Mouse (Mus musculus) stomach, embryonic 16.5 days (tissue): Measurements from ENCODE around the gene Pacrg. TPM values are rescaled to one million over a fixed set of nuclear protein-coding genes. Genes with fewer than 3 reads are reported as not detected.

Experiments used
- ATAC-seq: fragments of 200-750 bp; cut with Nextera tagmentation; 2 replicates; pipeline ENCODE4 v1.8.0; 2017; ENCODE audit warnings: moderate number of reproducible peaks, moderate TSS enrichment; ENCODE audit not compliant: insufficient read depth, low FRiP score
- H3K27ac ChIP-seq: fragments of 300-500 bp; sonication (generic); 2 replicates; pipeline ENCODE4 v1.5.1; 2014; ENCODE audit warnings: low read length
- H3K27me3 ChIP-seq: fragments of 300-500 bp; sonication (generic); 2 replicates; pipeline ENCODE4 v1.6.1; 2014; ENCODE audit warnings: low read length, control low read depth, mixed read lengths; ENCODE audit not compliant: control insufficient read depth, insufficient read depth
- H3K36me3 ChIP-seq: fragments of 300-500 bp; sonication (generic); 2 replicates; pipeline ENCODE4 v1.6.1; 2014; ENCODE audit warnings: low read length; ENCODE audit not compliant: control insufficient read depth, insufficient read depth
- H3K4me1 ChIP-seq: fragments of 300-500 bp; sonication (generic); 2 replicates; pipeline ENCODE4 v1.6.1; 2014; ENCODE audit warnings: low read length, control low read depth, mixed read lengths; ENCODE audit not compliant: control insufficient read depth, insufficient read depth
- H3K4me2 ChIP-seq: fragments of 300-500 bp; sonication (generic); 2 replicates; pipeline ENCODE4 v1.6.1; 2014; ENCODE audit warnings: low read depth, low read length, mixed read lengths
- H3K4me3 ChIP-seq: fragments of 300-500 bp; sonication (generic); replicated peaks from 2 replicates; pipeline ENCODE4 v1.5.1; 2014; ENCODE audit warnings: mild to moderate bottlenecking, low read length
- H3K9ac ChIP-seq: fragments of 300-500 bp; sonication (generic); 2 replicates; pipeline ENCODE4 v1.6.1; 2014; ENCODE audit warnings: low read length
- H3K9me3 ChIP-seq: fragments of 300-500 bp; sonication (generic); replicated peaks from 2 replicates; pipeline ENCODE4 v1.6.1; 2016; ENCODE audit warnings: low read length, control low read depth; ENCODE audit not compliant: control insufficient read depth
- WGBS: fragments of 180-500 bp; shearing (Covaris S2); extraction: QIAGEN DNeasy Blood & Tissue Kit; methylation state at CpG from one replicate; pipeline ENCODE4 v1.1.7; 2014; 5-methylcytosine and 5-hydroxymethylcytosine counted together
- polyA plus RNA-seq: library from polyadenylated mRNA; unstranded; fragments of >200 nt; fragmentation: Nextera tagmentation; extraction: Ambion mirVana; gene quantifications from 2 replicates; pipeline ENCODE4 v1.2.1, GENCODE M21; 2015

Gene Pacrg
- polyA plus RNA-seq, 1 experiment from 2014 or later, result 1.8 TPM

DNA sequence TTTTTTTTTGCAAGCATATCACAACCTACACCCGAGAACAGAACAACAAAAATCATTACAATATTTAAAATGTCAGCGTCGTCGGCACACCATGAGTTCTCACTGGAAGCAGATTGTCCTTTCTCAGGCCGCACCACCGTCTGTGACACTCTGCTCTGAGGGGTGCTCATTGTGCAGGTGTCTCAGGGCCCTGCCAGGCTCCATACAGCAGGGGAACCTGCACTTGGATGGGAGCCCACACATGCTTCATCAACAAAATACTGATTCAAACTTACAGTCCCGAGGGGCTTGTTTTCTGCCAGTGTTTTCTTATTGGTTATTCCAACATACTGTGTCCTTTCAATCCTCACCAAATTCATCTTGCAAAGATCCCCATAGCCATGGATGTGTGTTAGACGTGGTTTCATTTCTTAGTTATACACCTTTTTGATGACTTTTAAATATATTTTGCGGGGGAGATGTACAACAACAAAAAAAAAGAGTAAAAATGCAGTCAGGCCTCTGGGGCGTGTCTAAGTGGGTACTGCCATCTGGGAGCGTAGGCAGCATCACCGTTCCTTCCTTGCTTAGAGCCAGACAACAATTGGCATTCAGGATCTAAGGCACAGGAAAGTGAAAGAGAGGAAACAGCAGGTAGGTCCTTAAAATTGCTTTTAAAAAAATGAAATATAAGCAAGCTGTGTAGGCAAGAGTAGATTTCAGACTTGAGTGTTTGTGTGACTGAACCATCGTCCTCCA, 32.7 kb downstream of the Pacrg start:
- no peak overlapping the region for H3K9ac ChIP-seq
- no peaks in the 10 kb centered on the region for H3K4me1 ChIP-seq
- H3K4me3 ChIP-seq, result no peak overlapping the region
- WGBS, result 82% methylated on average over 13 of the region's 13 CpGs
- no peaks in the 10 kb centered on the region for H3K9me3 ChIP-seq
- no peaks in the 10 kb centered on the region for H3K36me3 ChIP-seq
- H3K27me3 ChIP-seq, result no peaks in the 10 kb centered on the region
- H3K27ac ChIP-seq, result no peak overlapping the region
- no peak overlapping the region for H3K4me2 ChIP-seq
- ATAC-seq, result no peak

GRCm38 (mm10) chr17:10806692-10807091, 33.4 kb downstream of the Pacrg start:
- Histone ChIP-seq H3K9me3 (no peaks in the 10 kb centered on the region), H3K4me2 (no peak overlapping the region), H3K4me3 (no peak overlapping the region), H3K9ac (no peak overlapping the region), H3K27ac (no peak overlapping the region), H3K4me1 (no peaks in the 10 kb centered on the region), H3K36me3 (no peaks in the 10 kb centered on the region), H3K27me3 (no peaks in the 10 kb centered on the region)
- ATAC-seq, result no peak
- WGBS, result 75% methylated on average over 4 of the region's 4 CpGs

- no peak overlapping the region for H3K9ac ChIP-seq
- no peak for ATAC-seq
- H3K4me2 ChIP-seq, result no peak overlapping the region
- no peak overlapping the region for H3K27ac ChIP-seq
- no peaks in the 10 kb centered on the region for H3K4me1 ChIP-seq
- WGBS, result 20% methylated on average over 3 of the region's 3 CpGs
- H3K36me3 ChIP-seq, result no peaks in the 10 kb centered on the region
- H3K4me3 ChIP-seq, result no peak overlapping the region
- H3K9me3 ChIP-seq, result no peaks in the 10 kb centered on the region
- H3K27me3 ChIP-seq, result no peaks in the 10 kb centered on the region
Measured at GRCm38 (mm10) chr17:10791661-10792060, 48.5 kb downstream of the Pacrg start.

- Histone ChIP-seq H3K9ac (no peak overlapping the region), H3K27me3 (no peaks in the 10 kb centered on the region), H3K9me3 (no peaks in the 10 kb centered on the region), H3K4me3 (no peak overlapping the region), H3K4me2 (no peak overlapping the region), H3K27ac (no peak overlapping the region), H3K4me1 (no peaks in the 10 kb centered on the region), H3K36me3 (no peaks in the 10 kb centered on the region)
- ATAC-seq, result no peak
- 71% methylated on average over 4 of the region's 4 CpGs for WGBS
Measured at GRCm38 (mm10) chr17:10784401-10784920, 55.6 kb downstream of the Pacrg start.

DNA sequence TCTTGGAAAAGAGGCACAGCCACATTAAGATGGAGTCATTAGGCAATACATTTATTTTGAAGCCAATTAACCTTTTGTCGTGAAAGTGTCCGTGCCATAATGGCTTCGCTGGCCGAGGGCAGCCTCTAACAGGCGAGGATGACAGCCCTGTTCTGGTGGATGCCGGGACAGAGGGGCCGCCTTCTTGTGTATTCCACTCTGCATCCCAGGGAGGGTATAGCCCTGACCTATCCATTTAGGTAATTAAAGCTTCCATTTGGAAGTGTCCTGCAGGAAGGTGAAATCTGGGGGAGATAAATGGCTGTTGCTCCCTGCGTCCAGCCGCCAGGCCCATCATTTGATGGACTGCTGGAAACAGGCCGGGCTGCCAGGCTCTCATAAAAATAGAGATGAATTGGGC, 63.6 kb downstream of the Pacrg start:
- no peaks in the 10 kb centered on the region; the same call in 1 of the 2 replicates for H3K4me1 ChIP-seq
- 38% methylated on average over 10 of the region's 10 CpGs for WGBS
- ATAC-seq, result no peak
- no peaks in the 10 kb centered on the region for H3K9me3 ChIP-seq
- H3K4me2 ChIP-seq, result no peak overlapping the region
- no peaks in the 10 kb centered on the region for H3K36me3 ChIP-seq
- H3K27me3 ChIP-seq, result no peaks in the 10 kb centered on the region
- H3K27ac ChIP-seq, result no peak overlapping the region
- no peak overlapping the region for H3K9ac ChIP-seq
- no peak overlapping the region for H3K4me3 ChIP-seq

- H3K27ac ChIP-seq, result no peak overlapping the region
- no peaks in the 10 kb centered on the region; the same call in 1 of the 2 replicates for H3K4me1 ChIP-seq
- no peak overlapping the region for H3K4me2 ChIP-seq
- no peak overlapping the region for H3K4me3 ChIP-seq
- no peak for ATAC-seq
- H3K36me3 ChIP-seq, result no peaks in the 10 kb centered on the region
- H3K9me3 ChIP-seq, result no peaks in the 10 kb centered on the region
- H3K9ac ChIP-seq, result no peak overlapping the region
- 60% methylated on average over 1 of the region's 1 CpGs for WGBS
- no peaks in the 10 kb centered on the region for H3K27me3 ChIP-seq
Measured at GRCm38 (mm10) chr17:10774468-10774867, 65.6 kb downstream of the Pacrg start.

GRCm38 (mm10) chr17:10772207-10772606, 67.9 kb downstream of the Pacrg start:
- ATAC-seq, result no peak
- WGBS, result 60% methylated on average over 3 of the region's 3 CpGs
- Histone ChIP-seq H3K27me3 (no peaks in the 10 kb centered on the region), H3K4me3 (no peak overlapping the region), H3K4me2 (no peak overlapping the region), H3K9ac (no peak overlapping the region), H3K4me1 (no peaks in the 10 kb centered on the region; the same call in 1 of the 2 replicates), H3K27ac (no peak overlapping the region), H3K36me3 (no peaks in the 10 kb centered on the region), H3K9me3 (no peaks in the 10 kb centered on the region)

DNA sequence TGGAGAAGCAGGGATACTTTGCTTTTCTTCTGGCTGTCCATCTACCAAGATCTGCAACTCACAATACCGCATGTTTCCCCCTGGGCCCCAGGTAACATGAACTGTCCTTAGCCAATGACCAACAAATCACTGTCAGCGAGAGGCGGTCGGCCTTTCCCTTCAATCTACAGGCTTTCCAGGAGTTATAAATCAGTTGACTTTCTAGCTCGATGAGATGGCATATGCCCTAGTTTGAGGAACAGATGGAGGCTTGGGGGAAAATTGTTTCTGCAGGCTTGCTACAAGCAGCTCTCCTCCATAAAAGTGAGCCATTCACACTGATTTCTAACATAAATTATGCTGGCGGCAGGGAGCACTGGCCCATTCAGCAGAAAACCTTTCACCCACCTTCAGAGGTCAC, 70.2 kb downstream of the Pacrg start:
- H3K4me1 ChIP-seq, result no peaks in the 10 kb centered on the region
- no peak overlapping the region for H3K4me3 ChIP-seq
- H3K9me3 ChIP-seq, result no peaks in the 10 kb centered on the region
- no peak overlapping the region for H3K4me2 ChIP-seq
- WGBS, result 56% methylated on average over 6 of the region's 6 CpGs
- no peaks in the 10 kb centered on the region for H3K36me3 ChIP-seq
- H3K27me3 ChIP-seq, result no peaks in the 10 kb centered on the region
- H3K9ac ChIP-seq, result no peak overlapping the region
- no peak overlapping the region for H3K27ac ChIP-seq
- ATAC-seq, result no peak

GRCm38 (mm10) chr17:10766735-10767406, 73.2 kb downstream of the Pacrg start:
- WGBS, result 67% methylated on average over 10 of the region's 10 CpGs
- Histone ChIP-seq H3K4me2 (no peak overlapping the region), H3K9me3 (no peaks in the 10 kb centered on the region), H3K36me3 (no peaks in the 10 kb centered on the region), H3K27ac (no peak overlapping the region), H3K4me3 (no peak overlapping the region), H3K9ac (no peak overlapping the region), H3K4me1 (no peaks in the 10 kb centered on the region), H3K27me3 (no peaks in the 10 kb centered on the region)
- no peak for ATAC-seq
